Mouse (Mus musculus): ENCODE measurements at regions not wholly inside any gene's neighbourhood (a gene's known extent, or its start where the extent isn't known, plus 50 kb on each side); places are given as distances from the start of the nearest gene placed in this dataset.

GRCm38 (mm10) chr1:183634836-183635235, 216.8 kb downstream of the Hhipl2 start:
- no peak for TF ChIP-seq POLR2A (IDR thresholded peaks at IDR 0.05; ENCODE audit: borderline replicate concordance, control insufficient read depth, low read depth, low read length)
- no peak for TF ChIP-seq CTCF (IDR thresholded peaks at IDR 0.05; ENCODE audit: control insufficient read depth, insufficient read depth, low read length)
